Mouse (Mus musculus): ENCODE data around the gene Gm20388.

Gm20388 gene

DNA sequence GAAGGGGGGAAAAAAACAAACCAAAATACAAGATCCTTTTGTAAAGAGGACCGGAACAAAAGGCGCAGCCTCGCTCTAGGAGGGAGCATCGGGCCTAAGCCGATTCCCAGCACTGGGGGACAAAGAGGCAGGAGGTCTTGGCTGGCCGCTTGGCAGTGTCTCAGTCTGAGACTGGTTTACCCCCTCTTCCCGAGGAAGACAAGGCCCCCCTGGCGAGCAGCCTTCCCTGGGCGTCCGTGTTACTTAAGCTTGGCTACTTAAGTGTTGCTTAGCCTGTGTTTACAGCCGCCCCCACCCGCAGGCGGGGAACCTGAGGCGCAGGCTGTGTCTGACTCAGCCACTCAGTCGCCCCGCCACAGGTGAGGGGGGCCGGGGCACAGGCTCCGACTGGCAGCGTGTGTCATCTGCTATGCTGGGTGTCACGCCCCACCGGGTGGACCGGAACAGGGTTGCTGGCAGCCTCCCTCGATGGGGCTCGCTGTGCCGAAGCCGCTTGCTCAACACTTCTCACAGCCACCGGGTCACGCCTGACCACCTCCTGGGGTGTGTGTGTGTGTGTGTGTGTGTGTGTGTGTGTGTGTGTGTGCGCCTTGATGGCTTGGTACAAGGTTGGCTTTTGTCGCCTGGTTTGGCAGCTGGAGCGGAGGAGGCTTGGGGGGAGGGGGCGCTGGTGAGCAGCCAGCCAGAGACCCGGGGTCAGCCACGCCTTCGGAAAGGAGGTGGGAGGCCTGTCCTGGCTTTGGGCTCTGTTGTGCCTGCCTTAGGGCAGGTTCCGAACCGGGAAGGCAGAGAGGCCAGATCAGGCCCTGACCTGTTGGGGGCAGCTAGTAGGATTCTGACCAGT, 628.0 kb downstream of the Gm20388 start:
- peak; percentile 85 for DNase-seq

DNA sequence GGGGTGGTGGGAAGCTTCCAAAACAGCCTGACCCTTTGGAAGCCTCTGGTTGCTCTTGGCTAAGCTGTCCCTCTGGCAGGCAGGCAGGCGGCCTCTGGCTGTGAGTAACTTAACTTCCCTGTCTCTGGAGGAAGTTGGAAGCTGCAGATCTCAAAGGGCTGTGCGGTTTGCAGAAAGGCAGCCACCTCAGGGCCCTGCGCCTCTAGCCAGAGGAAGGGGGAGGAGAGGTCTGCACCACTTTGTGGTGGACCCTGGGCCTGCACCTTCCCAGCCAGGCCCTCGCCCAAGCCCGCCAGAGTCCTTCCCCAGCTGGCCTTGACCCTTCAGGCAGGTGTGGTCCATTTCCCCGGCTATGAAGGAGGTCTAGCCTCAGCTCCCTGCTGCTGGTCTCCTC, 628.7 kb downstream of the Gm20388 start:
- DNase-seq: no peak

DNA sequence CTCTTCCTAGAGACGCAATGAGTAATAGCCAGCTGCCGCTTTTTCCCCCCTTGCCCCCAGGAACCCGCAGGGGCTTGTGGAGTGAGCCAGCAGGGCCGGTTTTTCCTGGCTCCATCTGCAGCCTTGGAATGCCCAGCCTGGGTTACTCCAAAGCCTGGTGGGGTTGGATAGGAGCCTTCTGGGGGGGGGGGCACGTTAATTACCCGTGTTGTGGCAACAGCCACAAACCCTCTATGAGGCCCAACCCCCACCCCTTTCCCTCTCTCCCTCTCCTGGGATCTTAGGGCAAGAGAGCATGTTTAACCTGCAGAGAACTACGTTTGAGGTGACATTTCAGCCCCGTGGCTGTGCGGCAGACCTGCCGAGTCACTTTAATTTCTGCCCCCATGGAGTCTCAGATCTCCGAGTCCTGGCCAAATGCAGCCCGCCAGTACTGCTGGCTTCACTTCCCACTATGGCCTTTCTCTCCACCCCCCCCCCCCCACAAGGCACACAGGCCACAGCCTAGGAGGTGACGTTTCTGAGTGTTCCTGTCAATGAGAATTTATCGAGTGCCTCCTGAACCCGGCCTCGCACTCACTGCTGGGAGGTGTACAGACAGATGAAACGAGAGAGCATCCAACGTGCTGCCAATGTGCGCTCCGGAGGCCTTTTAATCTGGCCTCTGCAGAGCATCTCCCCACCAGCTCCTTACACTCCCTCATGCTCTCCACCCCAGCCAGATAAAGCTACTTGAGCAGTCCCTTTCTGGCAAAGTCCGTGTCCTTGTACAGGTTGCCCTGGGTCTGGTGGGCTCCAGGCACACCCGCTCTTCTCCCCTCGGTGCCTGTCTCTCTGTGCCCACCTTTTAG, 629.4 kb downstream of the Gm20388 start:
- DNase-seq: no peak

DNA sequence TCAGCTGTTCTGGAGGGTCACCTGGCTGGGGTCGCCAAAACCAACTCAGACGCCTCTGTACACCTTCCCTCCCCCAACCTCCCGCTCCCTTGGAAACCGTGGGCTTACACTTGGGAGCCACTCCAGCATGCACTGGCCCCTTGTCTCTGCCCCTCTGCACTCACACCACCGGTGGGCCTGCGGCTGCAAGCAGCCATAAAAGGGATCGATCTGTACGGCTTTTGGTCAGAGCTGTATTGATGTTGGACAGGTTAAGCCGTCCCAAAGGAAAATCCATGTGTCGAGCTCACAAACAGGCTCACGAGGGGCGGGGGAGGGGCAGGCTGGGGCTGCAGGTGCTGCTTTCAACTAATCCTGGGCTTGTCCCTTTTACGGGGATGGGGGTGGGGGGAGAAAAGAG, 632.4 kb downstream of the Gm20388 start:
- no peak for DNase-seq

DNA sequence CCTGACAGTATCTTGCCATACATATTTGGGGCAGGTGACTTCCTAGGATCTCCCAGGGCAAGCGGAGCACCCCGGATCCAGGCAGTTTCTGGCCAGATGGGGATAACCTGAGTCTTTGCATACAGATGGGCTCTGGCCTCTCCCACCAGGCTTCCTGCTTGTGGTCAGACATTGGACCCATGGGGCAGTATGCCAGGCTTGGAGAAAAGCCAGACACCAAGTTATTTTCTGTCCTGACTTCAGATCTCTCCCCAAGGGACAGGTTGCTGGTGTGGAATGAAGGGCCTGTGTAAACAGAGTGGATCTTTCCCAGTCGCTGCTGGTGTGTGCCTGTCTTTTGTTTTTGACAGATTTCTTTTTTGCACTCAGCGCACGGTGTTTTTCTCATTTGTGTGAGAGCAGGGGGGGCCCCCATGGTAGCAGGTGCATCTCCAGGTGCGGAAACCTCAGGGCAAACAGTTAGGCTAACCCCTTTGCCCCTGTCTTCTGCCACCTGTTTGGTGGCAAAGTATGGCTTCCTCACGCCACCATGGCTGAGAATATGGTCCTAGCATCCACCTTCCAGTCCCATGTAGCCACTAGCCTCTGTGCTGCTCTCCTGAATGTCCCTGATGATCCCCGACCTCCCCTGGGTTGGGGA, 632.9 kb downstream of the Gm20388 start:
- DNase-seq: no peak

DNA sequence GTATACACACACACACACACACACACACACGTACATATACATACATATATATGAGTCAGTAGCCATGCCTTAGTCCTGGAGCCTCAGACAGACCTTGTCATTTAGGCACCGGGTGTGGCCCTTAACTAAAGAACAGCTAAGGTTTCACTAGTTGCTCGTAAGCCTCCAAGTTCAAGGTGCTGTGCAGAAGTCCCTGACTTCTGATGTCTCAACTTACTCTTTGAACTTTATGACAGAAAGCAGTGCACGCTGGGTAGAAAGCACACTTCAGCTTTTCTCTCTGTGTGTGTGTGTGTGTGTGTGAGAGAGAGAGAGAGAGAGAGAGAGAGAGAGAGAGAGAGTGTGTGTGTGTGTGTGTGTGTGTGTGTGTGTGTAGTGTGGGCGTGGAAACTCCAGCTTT, 633.5 kb downstream of the Gm20388 start:
- DNase-seq: no peak

DNA sequence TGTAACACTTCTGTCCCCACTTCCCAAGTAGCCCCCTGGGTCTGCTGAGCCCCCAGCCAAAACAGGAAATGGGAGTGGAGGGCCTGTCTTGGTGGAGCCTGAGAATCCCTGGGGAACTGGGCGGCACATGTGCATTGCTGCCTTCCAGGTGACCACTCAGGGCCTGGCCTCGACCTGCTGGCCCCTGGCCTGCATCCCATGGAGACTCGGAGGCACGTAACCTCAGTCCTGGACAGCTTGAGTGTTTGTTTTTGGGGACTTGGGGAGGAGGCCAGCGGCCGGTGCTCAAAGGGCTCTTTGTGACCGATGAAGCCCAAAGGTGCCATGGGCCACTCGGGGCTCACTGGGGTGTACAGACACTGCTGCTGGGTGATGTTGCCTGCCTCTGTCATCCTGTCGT, 636.9 kb downstream of the Gm20388 start:
- DNase-seq: no peak

DNA sequence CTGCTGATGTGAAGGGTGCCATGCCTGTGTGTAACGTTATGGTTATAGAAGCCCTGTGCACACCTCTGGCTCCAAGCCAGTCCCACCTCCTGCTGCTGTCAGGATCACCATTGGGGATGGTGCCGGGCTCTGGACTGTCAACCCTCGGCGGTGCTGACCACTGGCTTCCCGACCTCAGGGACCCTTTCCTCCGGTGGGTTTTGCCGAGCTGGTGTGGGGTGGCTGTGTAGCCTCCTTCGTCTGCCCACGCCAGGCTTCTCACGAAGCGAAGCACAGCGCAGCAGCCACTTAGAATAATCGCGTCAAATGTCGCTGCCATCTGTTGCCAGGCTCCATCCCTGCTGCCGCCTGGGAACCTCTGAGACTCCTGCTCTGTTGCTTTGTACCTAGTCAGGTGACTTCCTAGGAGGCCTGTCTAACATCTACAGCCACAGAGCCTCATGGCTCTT, 637.7 kb downstream of the Gm20388 start:
- DNase-seq: no peak

DNA sequence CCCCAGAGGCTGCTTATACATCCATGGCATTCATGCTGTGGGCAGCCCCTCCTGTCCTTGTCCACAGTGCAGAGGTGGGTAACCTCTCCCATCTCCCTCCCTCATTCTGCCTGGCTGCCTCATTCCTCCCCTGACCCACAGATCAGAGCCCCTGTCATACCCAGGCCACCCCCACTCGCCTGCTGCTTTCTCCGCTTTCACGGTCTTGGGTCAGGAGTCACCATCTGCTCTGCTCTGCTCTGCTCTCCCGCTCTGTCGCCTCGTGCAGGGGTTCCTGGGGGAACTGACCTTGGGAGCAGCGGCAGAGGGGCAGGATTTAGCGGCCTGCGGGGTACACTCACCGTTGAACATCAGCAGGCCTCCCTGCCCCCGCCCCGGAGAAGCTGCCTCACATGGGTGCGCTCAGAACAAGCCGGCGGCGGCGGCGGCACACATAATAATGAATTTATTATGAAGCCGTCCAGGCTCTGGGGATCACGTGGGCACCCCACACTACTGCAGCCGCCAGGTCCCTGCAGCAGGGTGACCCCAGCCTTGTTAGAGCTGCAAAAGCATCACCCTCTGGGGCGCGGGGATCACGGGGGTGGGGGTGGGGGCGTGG, 638.8 kb downstream of the Gm20388 start:
- DNase-seq: peak; percentile 81

DNA sequence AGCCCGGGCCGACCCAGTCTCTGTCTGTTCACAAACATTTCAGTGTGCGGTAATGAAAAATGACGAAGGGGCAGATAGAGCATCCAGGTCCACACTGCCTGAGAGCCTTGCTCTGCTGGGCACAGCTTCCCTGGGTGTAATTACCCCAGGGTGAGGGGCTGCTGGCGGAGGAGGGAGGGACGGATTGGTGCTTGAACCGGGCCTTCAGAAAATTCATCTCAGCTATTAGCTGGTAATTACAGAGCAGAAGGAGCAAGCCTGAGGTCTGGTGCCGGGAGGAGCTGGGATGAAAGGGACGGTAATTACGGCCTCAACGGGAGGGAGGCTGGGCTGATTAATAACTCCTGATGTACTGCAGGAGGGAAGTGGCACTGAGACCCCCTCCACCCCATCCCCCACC, 639.3 kb downstream of the Gm20388 start:
- peak; percentile 62 for DNase-seq

DNA sequence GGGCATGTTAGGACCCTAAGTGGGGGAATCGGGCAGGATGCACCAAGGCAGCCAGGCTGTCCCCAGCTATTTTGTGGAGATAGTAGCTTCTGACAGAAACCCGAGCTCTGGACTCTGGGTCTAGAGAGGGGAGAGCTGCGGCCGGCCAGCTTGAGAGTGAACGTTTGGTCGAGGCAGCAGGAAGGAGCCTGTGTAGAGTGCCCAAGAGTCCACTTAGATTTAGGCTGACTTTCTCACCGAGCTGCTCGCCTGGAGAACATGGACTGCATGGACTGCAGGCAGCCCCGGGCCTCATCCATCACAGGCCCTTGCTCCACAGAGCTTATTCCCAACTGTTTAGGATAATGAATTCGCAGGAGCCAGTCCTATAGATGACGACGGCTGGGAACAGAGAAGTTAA, 639.8 kb downstream of the Gm20388 start:
- DNase-seq: no peak

DNA sequence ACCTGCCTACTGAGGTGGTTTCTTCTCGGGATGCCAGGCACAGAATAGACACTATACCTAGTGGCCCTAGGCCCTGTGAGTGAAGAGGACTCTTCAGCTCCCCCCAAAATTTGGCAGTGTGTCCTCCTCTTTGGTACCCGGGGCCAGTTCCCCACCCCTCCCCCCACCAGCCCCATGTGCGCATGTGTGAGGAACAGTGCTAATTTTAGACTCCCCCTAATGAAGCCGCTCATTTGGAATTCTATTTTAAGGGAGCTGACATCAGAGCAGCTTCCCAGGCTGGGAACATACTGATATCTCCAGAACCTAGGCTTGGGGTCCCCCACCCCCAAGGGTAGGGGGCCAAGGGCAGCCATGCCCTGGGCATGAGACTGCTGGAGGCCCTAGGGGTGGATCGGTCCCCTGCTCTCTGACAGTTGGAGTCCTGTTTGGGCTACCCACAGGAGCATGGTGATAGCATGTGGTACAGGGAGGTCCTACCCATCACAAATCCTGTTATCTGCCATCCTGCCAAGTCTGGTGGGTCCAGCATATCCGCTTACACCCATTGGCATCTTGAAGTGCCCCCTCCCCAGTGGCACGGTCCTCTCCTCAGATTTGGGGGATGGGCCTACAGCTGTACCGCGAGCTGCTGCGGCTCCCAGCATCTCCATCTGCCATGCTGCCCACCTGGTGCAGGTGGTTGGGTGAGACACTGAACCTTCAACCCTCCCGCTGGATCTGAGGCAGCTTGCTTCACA, 640.5 kb downstream of the Gm20388 start:
- no peak for DNase-seq

DNA sequence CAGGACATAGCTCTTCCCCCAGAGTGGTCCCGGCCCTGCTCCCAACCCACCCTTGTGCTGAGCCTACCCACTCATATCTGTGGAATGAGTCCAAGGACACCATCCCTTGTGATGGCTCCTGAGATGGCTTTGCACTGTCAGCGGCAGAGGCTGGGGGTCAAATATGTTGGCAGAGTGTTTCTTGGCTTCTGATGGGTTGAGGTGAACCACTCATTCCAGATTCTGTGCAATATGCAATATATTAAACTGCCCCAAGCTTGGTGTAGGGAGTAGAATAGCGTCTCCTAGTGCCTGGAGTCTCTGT, 641.0 kb downstream of the Gm20388 start:
- no peak for DNase-seq

DNA sequence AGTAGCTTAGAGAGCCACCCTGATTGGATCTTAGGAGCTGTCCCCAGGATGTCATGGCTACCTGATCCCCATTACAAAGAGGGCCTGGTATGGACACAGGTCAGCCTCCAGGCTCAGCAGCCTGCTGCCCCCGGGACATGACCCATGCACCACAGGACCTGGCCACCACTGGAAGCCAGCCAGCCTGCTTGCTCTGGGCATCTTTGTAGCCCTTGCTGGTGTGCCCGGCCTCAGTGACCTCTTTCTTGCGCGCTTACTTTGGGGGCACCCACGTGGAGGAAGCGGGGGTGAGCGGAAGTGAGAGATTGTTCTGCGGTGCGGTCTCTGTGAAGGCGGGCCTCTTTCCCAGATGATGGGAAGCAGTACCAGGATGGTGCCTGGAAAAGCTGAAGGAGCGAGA, 641.9 kb downstream of the Gm20388 start:
- DNase-seq: no peak

DNA sequence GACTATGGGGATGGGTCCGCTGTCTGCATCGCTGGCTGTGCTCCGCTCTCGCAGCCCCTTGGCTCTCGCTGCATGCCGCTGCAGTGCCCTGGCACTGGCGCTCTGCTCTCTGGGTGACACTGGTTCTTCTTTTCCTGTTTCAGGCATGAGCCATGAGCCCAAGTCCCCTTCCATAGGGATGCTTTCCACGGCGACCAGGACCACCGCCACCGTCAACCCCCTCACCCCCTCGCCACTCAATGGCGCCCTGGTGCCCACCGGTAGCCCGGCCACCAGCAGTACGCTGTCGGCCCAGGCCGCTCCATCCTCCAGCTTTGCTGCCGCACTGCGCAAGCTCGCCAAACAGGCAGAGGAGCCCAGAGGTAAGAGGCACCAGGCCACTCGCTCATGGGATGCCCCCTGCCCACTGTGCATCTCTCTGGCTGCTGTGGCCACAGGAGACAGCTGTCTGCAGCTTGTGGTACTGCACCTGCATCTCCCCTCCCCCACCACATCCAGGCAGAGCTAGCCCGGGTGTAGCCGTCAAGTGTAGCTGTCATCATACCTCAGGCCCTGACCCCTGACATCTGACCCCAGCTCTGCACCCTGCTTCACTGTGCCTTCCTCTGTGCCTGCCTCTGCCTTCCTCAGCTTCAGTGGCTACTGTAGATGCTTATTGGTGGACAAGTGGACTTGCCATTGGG, 642.9 kb downstream of the Gm20388 start:
- DNase-seq: no peak

DNA sequence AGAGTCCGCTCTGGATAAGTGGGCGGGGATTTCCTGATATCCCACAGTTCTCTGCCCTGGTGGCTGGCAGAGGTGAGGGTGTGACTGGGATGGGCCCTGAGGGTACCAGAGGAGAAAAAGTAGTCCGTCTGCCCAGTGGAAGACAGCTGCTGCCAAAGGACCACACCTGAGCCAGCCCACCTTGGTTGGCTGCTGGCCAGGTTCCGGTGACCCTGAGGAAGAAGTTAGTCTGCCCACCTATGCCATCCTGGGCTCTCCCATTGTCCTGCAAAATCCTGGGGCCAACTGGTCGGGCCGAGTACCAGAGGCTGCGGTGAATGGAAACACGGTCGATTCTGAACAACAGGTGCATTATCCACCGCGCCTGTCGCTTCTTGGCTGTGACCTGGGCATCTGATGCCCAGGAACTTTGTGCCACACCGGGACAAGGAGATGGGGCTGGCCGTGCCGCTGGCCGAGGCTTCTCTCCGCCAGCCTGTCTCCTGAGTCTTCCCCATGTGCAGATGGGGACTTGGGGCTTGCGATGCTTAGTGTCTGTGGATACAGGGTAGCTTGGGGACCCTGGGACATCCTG, 643.9 kb downstream of the Gm20388 start:
- DNase-seq: no peak

DNA sequence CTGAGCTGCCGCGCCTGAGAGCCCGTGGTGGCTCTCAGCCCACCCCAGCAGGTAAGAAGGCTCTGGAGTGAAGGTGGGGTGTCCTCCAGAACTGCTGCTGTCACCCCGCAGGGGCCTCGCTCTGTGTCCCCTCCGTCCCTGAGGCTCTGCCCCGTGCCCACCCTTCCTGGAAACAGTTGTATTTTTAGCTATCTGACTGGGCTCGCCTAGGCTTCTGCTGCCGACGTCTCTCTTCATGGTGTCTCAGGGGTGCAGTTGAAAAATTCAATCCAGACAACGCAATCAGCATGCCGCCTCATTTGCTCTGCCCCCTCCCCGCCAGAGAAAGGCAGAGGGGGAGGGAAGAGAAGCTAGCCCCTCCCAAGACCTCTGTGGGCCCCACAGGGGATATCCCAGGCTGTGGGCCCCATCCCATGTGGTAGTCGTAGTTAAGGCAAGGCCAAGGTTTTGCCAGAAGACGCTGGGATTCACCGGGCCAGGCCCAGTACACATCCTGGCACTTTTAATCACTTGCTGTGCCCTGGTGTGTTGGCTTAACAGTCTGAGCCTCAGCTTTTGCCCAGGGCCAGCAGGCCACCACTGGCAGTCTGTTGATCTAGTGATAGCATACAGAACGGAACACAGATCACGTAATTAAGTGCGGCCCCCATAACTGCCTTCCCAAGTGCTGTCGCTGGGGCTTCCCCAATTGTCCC, 645.7 kb downstream of the Gm20388 start:
- DNase-seq: no peak

DNA sequence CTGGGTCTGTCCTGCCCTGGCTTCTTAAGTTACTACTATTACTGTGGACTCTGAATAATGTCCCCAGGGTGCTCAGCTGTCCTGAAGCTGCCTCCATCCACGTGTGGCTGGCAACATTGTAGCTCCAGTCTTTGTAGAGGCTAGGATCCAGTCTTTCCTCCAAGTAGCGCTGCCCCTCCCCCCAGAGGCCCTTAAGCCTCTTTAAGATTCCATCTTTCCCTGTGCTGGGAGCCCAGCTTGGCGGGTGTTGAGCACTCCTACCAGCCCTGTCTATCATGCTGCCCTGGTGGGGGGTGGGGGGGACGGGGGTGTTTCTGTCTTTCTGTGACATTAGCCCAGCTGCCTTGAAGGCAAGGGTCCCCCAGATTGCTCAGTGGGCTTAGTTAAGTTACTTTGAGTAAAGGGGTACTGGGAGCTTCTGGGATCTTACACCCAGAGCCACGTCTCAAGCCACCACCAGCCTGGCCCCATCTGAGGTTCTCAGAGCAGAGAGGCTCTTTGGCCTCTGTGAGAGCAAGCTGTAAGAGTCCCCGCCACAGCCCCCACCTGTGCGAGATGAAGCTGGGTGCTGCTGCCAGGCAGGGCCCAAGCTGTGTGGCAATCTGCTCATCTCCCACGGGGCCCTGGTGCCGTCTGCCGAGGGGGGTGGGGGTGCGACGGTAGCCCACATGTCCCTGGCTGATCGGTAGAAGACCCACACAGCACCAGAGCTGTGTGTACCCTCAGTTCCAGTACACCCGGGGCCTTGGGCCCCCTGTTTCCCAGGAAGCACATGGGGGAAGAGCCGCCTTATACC, 646.7 kb downstream of the Gm20388 start:
- DNase-seq: peak; percentile 69

DNA sequence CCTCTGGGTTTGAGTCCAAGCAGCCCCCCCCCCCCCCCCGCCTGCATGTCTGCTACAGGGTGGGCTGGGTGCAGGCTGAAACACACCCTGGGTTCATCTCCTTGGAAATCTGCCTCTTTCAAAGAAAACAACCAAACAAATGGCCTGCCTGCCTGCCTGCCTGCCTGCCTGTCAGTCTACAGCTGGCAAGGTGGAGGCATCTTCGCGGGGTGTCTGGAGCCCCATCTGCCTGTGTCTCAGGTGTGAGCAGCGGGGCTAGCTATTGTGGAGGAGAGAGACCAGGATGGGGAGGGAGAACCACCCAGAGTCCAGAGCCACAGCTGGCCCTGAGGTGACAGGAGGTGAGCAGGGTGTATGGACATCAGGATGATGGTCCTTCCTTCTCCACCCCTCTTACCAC, 647.5 kb downstream of the Gm20388 start:
- DNase-seq: no peak

DNA sequence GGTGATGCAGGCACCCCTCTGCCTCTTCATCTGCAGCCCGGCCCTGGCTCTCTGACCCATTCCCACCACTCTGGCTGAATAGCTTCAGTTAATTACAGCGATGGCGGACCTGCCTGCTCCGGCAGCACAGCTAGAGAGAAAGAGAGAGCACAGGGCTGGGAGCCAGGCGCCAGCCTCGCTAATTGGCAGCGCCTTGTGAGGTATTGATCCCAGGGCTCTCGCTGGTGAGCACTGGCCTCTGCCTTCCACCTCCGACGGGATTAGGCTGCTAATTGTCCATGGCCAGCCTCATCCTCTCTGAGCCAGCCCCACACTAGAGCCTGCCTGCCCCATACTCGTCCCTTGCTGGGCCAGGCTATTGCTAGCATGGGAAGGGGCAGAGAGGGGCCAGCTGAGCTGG, 649.0 kb downstream of the Gm20388 start:
- DNase-seq: peak; percentile 66
